Mouse (Mus musculus) olfactory bulb, adult 2 months (tissue): ENCODE data around the gene Cd8a. TPM values are rescaled to one million over a fixed set of nuclear protein-coding genes. Genes with fewer than 3 reads are reported as not detected.

Experiments
- H3K27ac ChIP-seq: fragments of 200-500 bp; 2 replicates; pipeline ENCODE4 v1.5.1; 2012; ENCODE audit warnings: low read depth, low read length; ENCODE audit not compliant: insufficient read depth
- H3K4me1 ChIP-seq: fragments of 200-500 bp; 2 replicates; pipeline ENCODE4 v1.6.1; 2012; ENCODE audit warnings: low read length; ENCODE audit not compliant: control insufficient read depth, insufficient read depth
- H3K4me3 ChIP-seq: fragments of 200-500 bp; 2 replicates; pipeline ENCODE4 v1.5.1; 2012; ENCODE audit warnings: mild to moderate bottlenecking, low read depth, low read length, moderate library complexity; ENCODE audit not compliant: insufficient read depth
- CTCF ChIP-seq: fragments of 200-500 bp; IDR thresholded peaks from 2 replicates; pipeline ENCODE4 v1.5.1; 2012; ENCODE audit warnings: low read depth, mild to moderate bottlenecking, low read length, moderate library complexity; ENCODE audit not compliant: insufficient read depth
- POLR2A ChIP-seq: fragments of 200-500 bp; IDR thresholded peaks from 2 replicates; pipeline ENCODE4 v1.6.1; 2012; ENCODE audit warnings: mild to moderate bottlenecking, low read depth, low read length, moderate library complexity; ENCODE audit not compliant: insufficient read depth
- WGBS: fragments of 180-500 bp; shearing (Covaris S2); methylation state at CpG from one replicate; pipeline ENCODE4 v1.1.7; 2018; 5-methylcytosine and 5-hydroxymethylcytosine counted together
- polyA plus RNA-seq: library from polyadenylated mRNA; stranded (reverse); fragments of >200 nt; gene quantifications from 2 replicates; pipeline ENCODE4 v1.2.4, GENCODE M21; 2012; ENCODE audit warnings: low replicate concordance; ENCODE audit not compliant: missing spikeins, insufficient read depth, insufficient read length

The Cd8a gene
- polyA plus RNA-seq, 1 experiment: 342 TPM

GRCm38 (mm10) chr6:71381654-71382053 is 8.4 kb downstream of the Cd8a start:
- Histone ChIP-seq H3K4me1 (no peaks in the 10 kb centered on the region), H3K4me3 (no peak overlapping the region), H3K27ac (no peak overlapping the region)
- TF ChIP-seq POLR2A (no peak), CTCF (no peak)
- WGBS: 89% methylated on average over 5 of the region's 5 CpGs

- WGBS: 94% methylated on average over 2 of the region's 2 CpGs
- no peak overlapping the region for H3K4me3 ChIP-seq
- H3K27ac ChIP-seq: no peak overlapping the region
- H3K4me1 ChIP-seq: peaks cover 3% of the 10 kb centered on the region
- TF ChIP-seq CTCF (no peak), POLR2A (no peak)
Measured at GRCm38 (mm10) chr6:71390496-71390895, 17.3 kb downstream of the Cd8a start.

- no peak overlapping the region for H3K4me3 ChIP-seq
- 79% methylated on average over 1 of the region's 1 CpGs for WGBS
- TF ChIP-seq CTCF: no peak
- TF ChIP-seq POLR2A: no peak
- peaks cover 6% of the 10 kb centered on the region for H3K4me1 ChIP-seq
- no peak overlapping the region for H3K27ac ChIP-seq
Measured at GRCm38 (mm10) chr6:71396016-71396415, 22.8 kb downstream of the Cd8a start.

GRCm38 (mm10) chr6:71396761-71397160 is 23.5 kb downstream of the Cd8a start:
- peaks cover 6% of the 10 kb centered on the region for H3K4me1 ChIP-seq
- no peak overlapping the region for H3K27ac ChIP-seq
- TF ChIP-seq POLR2A (no peak), CTCF (no peak)
- 77% methylated on average over 6 of the region's 6 CpGs for WGBS
- H3K4me3 ChIP-seq: no peak overlapping the region

- TF ChIP-seq POLR2A (no peak), CTCF (no peak)
- WGBS: 69% methylated on average over 4 of the region's 4 CpGs
- Histone ChIP-seq H3K27ac (no peak overlapping the region), H3K4me3 (no peak overlapping the region), H3K4me1 (peaks cover 6% of the 10 kb centered on the region)
Measured at GRCm38 (mm10) chr6:71398829-71399609, 25.8 kb downstream of the Cd8a start.

GRCm38 (mm10) chr6:71414624-71415023 is 41.4 kb downstream of the Cd8a start:
- H3K27ac ChIP-seq: no peak overlapping the region
- no peak overlapping the region for H3K4me3 ChIP-seq
- WGBS: 62% methylated on average over 4 of the region's 4 CpGs
- peaks cover 2% of the 10 kb centered on the region; the same call in 1 of the 2 replicates for H3K4me1 ChIP-seq
- TF ChIP-seq POLR2A: no peak
- TF ChIP-seq CTCF: no peak

GRCm38 (mm10) chr6:71415446-71415845 is 42.2 kb downstream of the Cd8a start:
- no peak overlapping the region for H3K27ac ChIP-seq
- WGBS: 69% methylated on average over 3 of the region's 3 CpGs
- no peak for TF ChIP-seq CTCF
- TF ChIP-seq POLR2A: no peak
- no peak overlapping the region for H3K4me3 ChIP-seq
- H3K4me1 ChIP-seq: peaks cover 2% of the 10 kb centered on the region; the same call in 1 of the 2 replicates

- H3K4me3 ChIP-seq: no peak overlapping the region
- WGBS: 57% methylated on average over 3 of the region's 3 CpGs
- TF ChIP-seq CTCF: no peak
- no peak for TF ChIP-seq POLR2A
Measured at GRCm38 (mm10) chr6:71418874-71419273, 45.6 kb downstream of the Cd8a start.

GRCm38 (mm10) chr6:71420848-71421247 is 47.6 kb downstream of the Cd8a start:
- Histone ChIP-seq H3K4me3 (no peak overlapping the region), H3K27ac (no peak overlapping the region), H3K4me1 (no peaks in the 10 kb centered on the region)
- no peak for TF ChIP-seq CTCF
- TF ChIP-seq POLR2A: no peak
- 90% methylated on average over 6 of the region's 6 CpGs for WGBS

More at GRCm38 (mm10) chr6:71418874-71419273, 45.6 kb downstream of the Cd8a start:
- no peak overlapping the region for H3K27ac ChIP-seq
- peaks cover 2% of the 10 kb centered on the region; the same call in 1 of the 2 replicates for H3K4me1 ChIP-seq

- Histone ChIP-seq H3K4me1 (no peaks in the 10 kb centered on the region; the same call in 1 of the 2 replicates), H3K27ac (no peak overlapping the region), H3K4me3 (no peak overlapping the region)
- 71% methylated on average over 3 of the region's 3 CpGs for WGBS
- TF ChIP-seq POLR2A (no peak), CTCF (no peak)
Measured at GRCm38 (mm10) chr6:71422162-71422561, 48.9 kb downstream of the Cd8a start.
